Mouse (Mus musculus): Measurements from ENCODE around the gene Prelp.
"Not testable (repeated sequence)": the region's sequence is repeated elsewhere in the genome, so short reads cannot be mapped to it uniquely, and the experiment has no call there.

The Prelp gene

DNA sequence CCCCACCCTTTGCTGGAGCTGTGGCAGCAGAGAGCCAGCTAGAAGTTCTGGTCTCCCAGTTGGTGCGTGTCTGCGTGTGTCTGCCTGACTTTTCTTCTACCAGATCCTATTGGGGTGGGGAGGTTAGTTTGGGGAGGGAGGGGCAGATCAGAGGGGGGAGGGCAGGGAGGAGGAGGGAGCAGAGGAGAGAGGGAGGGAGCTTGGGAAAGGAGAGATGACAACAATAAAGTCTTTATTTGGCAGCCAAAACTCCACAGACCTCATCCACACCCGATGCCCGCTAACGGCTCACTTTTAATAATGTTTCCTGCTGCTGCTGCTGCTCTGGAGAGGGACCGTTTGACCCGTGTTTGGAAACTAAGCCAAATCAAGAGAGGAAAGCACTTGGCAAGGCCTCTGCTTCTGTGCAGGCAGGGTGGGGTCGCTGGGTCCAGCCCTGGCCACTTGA lies at the start of gene Prelp:
Gene Prelp, minus strand, starts transcription at position 111 of the 448 bp plus-strand sequence.
- in situ Hi-C loops (cut with MboI; ENCODE audit: low sequenced_read_pairs) = no loop called here

DNA sequence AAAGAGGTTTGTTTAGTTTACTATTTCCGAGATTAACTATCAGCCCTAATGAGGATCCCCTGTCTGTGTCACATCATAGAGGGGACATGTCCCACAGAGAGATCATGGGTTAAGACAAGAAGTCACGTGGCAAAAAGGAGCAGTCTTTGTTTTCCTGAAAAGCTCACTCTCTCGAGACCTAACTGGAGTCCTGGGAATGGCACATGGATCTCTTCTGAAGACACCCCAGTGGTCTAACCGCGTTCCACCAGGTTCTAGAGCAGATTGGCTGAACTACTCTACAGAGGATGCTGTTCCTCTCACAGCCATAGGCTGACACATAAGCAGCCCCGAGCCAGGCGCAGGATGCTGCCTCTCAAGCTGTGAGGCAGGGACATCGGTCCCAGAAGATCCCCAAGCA lies 48.2 kb upstream of the Prelp start:
- in situ Hi-C loops (cut with MboI; ENCODE audit: low sequenced_read_pairs) = no loop called here

DNA sequence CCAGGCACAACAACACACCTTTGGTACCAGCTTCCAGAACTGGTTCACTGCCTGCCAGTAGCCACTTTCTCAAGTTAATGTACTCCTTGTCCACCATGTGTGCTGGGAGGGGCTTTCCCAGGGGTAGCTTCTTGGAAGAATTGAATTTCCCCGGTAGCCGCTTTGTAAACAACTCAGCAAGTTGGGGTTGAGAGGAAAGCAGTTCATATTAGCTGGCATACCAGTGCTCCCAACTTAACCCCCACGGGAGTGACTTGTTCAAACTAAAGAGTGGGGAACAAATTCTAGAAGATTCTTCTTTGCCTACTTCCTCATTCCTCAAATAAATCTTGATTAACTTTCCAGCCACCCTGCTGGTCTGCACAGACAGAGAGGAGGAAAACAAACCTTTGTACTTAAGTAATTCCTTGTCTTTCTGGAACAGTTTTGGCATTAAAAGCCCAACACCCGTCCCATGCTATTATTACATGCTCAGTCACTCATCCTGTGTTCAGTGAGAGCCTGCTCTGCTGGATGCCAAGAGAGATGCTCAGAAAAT lies 47.6 kb upstream of the Prelp start:
- in situ Hi-C loops (cut with MboI; ENCODE audit: low sequenced_read_pairs) = no loop called here

GRCm38 (mm10) chr1:133967481-133968017 lies 46.3 kb upstream of the Prelp start:
- in situ Hi-C loops (cut with MboI; ENCODE audit: low sequenced_read_pairs) = no loop called here

GRCm38 (mm10) chr1:133966044-133966443 lies 44.8 kb upstream of the Prelp start:
- in situ Hi-C loops (cut with MboI; ENCODE audit: low sequenced_read_pairs) = no loop called here

- in situ Hi-C loops (cut with MboI; ENCODE audit: low sequenced_read_pairs) = no loop called here
These were observed 44.1 kb upstream of the Prelp start for GRCm38 (mm10) chr1:133965298-133965697.

GRCm38 (mm10) chr1:133964742-133965141 lies 43.5 kb upstream of the Prelp start:
- in situ Hi-C loops (cut with MboI; ENCODE audit: low sequenced_read_pairs) = no loop called here

DNA sequence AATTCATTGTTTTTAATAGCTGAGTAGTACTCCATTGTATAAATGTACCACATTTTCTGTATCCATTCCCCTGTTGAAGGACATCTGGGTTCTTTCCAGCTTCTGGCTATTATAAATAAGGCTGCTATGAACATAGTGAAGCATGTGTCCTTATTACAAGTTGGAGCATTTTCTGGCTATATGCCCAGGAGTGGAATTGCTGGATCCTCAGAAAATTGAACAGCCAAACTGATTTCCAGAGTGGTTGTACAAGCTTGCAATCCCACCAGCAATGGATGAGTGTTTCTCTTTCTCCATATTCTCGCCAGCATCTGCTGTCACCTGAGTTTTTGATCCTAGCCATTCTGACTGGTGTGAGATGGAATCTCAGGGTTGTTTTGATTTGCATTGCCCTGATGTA lies 42.4 kb upstream of the Prelp start:
- in situ Hi-C loops (cut with MboI; ENCODE audit: low sequenced_read_pairs) = not testable (repeated sequence)

DNA sequence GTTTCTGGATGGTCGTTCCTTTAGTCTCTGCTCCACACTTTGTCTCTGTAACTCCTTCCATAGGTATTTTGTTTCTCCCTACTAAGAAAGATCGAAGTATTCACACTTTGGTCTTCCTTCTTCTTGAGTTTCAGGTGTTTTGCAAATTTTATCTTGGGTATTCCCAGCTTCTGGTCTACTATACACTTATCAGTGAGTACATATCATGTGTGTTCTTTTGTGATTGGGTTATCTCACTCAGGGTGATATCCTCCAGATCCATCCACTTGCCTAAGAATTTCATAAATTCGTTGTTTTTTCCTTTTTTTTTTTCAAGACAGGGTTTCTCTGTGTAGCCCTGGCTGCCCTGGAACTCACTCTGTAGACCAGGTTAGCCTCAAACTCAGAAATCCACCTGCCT lies 41.9 kb upstream of the Prelp start:
- in situ Hi-C loops (cut with MboI; ENCODE audit: low sequenced_read_pairs) = not testable (repeated sequence)

DNA sequence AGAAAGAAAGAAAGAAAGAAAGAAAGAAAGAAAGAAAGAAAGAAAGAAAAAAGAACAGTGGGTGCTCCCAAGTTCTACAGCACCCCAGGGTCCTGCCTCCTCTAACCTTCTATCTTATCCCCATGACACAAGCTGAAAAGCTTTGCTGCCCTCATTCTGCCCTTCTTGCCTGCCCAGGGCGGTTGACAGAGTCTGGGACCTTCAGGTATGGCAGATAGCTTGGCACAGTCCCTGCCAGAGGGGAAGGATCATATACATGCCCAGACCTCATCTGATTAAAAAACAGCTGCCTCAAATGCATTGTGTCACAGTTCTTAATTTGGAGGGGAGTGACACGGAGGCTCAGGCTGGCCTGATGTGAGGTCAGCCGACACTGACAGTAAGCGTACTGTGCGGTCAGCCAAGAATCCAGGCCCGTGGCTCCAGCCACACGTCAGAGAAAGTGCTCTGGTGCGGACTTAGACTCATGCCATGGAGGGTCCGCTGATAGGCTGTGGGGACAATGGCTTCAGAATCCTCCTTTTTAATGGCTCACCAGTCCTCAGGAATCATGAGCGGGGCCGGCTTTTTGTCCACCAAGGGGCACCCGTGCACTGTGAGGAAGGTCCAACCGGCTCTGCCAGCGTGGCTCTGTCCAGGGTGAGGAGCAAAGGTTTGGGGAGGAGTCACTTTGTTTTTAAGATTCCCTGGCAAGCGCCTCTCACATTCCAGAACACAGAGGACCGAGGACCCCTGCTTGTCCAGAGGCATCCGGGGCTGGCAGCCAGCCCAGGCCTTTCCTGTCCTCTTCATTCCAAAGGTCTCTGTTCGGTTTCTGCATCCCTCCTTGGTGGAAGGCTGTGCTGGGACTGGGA lies 40.3 kb upstream of the Prelp start:
- in situ Hi-C loops (cut with MboI; ENCODE audit: low sequenced_read_pairs) = no loop called here

- in situ Hi-C loops (cut with MboI; ENCODE audit: low sequenced_read_pairs) = no loop called here
These were observed 38.3 kb upstream of the Prelp start for GRCm38 (mm10) chr1:133959521-133959920.

- in situ Hi-C loops (cut with MboI; ENCODE audit: low sequenced_read_pairs) = no loop called here
These were observed 32.8 kb upstream of the Prelp start for GRCm38 (mm10) chr1:133954009-133954408.

DNA sequence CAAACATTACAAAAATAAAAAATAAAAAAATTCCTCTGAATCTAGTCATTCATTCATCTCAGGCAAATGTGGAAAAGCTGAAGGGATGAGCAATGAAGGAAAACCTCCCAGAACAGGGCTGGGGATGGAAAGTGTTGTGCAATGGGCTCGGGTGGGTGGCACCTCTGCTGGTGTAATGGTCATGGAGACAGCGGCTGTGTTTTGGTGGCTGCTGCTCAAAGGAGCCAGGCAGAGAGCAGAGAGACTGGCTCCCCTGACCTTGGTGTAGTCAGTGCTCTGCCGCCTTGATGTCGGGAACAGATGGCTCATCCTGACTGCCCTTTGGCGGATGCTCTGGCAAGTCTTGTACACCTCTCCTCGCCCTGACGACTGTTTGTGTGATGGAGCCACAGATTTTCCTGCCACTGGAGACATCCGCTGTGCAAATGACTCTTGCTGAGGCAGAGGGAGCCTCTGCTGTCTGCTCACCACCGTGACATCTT lies 32.1 kb upstream of the Prelp start:
- in situ Hi-C loops (cut with MboI; ENCODE audit: low sequenced_read_pairs) = no loop called here

- in situ Hi-C loops (cut with MboI; ENCODE audit: low sequenced_read_pairs) = no loop called here
These were observed 30.4 kb upstream of the Prelp start for GRCm38 (mm10) chr1:133951598-133951997.

DNA sequence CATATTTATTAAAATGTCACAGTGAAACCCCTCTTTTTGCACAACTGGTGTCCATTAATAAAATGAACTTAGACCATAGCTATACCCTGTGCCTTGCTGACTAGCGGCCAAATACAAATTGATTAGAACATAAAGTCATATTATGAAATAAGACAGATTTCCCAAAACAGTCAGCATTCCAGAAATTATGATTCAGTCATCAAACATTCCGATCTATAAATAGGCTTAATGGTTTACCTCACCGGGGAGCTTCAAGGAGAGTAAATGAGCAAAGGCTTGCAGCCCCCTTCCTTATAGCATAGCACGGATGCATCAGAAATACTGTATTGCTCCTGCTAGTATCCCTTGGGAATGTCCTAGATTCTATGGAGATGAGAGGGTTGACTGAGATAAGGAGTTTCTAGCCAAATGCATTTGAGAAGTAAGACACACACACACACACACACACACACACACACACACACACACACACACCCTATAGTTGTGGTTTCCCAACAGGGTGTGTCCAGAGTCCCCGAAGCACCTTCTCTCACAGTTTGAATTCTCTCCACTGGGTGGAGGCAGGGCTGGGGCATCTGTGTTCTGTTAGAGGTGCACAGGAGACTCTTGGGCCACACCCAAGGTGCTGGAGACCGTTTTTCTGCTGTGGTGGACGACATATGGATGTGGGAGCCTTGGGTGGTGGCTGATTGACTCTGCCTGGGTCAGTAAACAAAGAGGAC lies 29.0 kb upstream of the Prelp start:
- in situ Hi-C loops (cut with MboI; ENCODE audit: low sequenced_read_pairs) = no loop called here

GRCm38 (mm10) chr1:133945106-133945505 lies 23.9 kb upstream of the Prelp start:
- in situ Hi-C loops (cut with MboI; ENCODE audit: low sequenced_read_pairs) = no loop called here

- in situ Hi-C loops (cut with MboI; ENCODE audit: low sequenced_read_pairs) = no loop called here
These were observed 20.7 kb upstream of the Prelp start for GRCm38 (mm10) chr1:133941904-133942303.

GRCm38 (mm10) chr1:133941158-133941860 lies 20.1 kb upstream of the Prelp start:
- in situ Hi-C loops (cut with MboI; ENCODE audit: low sequenced_read_pairs) = no loop called here

GRCm38 (mm10) chr1:133940481-133941092 lies 19.4 kb upstream of the Prelp start:
- in situ Hi-C loops (cut with MboI; ENCODE audit: low sequenced_read_pairs) = no loop called here

- in situ Hi-C loops (cut with MboI; ENCODE audit: low sequenced_read_pairs) = no loop called here
These were observed 18.5 kb upstream of the Prelp start for GRCm38 (mm10) chr1:133939708-133940107.

Measured in CH12F3 (cell line).